In genomic region chr4:125249061-125249460, GRCm38 (mm10) we compare ENCODE assay signal across 22 mouse cellular contexts.
A peak's percentile ranks its signal among the peaks of the same experiment; 100 is the strongest.
DNase-seq lines count a peak whose midpoint lies in the region; ATAC-seq lines count a peak whose summit lies in the region.
"Had no signal": no experiment of that assay in that cellular context is flagged by ENCODE, and none has a peak within 500 bp of the region (broad histone marks: within the 10 kb centered on the region; RNA-seq: fewer than 3 reads in every experiment).

No protein-coding gene starts in this region.

- 0 out of 2 replicates have a peak, but pooled peaks cover 4% of the 10 kb centered on the region for H3K27me3 ChIP-seq in forebrain, embryonic 16.5 days (replicated peaks; ENCODE audit: control insufficient read depth, insufficient read depth, low read length)
- no peaks in the 10 kb centered on the region for H3K27me3 ChIP-seq in forebrain, embryonic 15.5 days
- H3K27me3 ChIP-seq: embryonic facial prominence, embryonic 12.5 days; heart, embryonic 15.5 days had no signal

- H3K9me3 ChIP-seq in forebrain, embryonic 16.5 days (ENCODE audit: control insufficient read depth, low read length): no peaks in the 10 kb centered on the region
- no peaks in the 10 kb centered on the region for H3K9me3 ChIP-seq in forebrain, embryonic 15.5 days
- H3K9me3 ChIP-seq: embryonic facial prominence, embryonic 12.5 days; heart, embryonic 15.5 days had no signal

- peak; percentile 17 to 30 for DNase-seq in frontal cortex, postnatal 36 days (ENCODE audit: low spot score in 2 of 2)
- DNase-seq in frontal cortex, postnatal 25 days (ENCODE audit: low spot score in 2 of 2): no peak
- peak; percentile 26 for DNase-seq in right cerebral cortex, adult 18-20 months
- no peak for DNase-seq in right cerebral cortex, postnatal 4 days
- DNase-seq in adrenal gland, adult 2 months: no peak
- DNase-seq: adrenal gland, postnatal 10 days; B cell, adult 2 months; cerebellum, adult 11-12 months; cerebellum, adult 9-10 months; cerebellum, postnatal 25 days; gastrocnemius, postnatal 14 days; heart, adult 2 months; heart, postnatal 14 days; kidney, adult 11 months had no signal

- H3K4me2 ChIP-seq in forebrain, embryonic 16.5 days (ENCODE audit: low read length): no peak overlapping the region
- no peak overlapping the region for H3K4me2 ChIP-seq in forebrain, embryonic 15.5 days (replicated peaks)
- H3K4me2 ChIP-seq: embryonic facial prominence, embryonic 12.5 days; heart, embryonic 11.5 days; heart, embryonic 15.5 days had no signal

- no peak overlapping the region for H3K27ac ChIP-seq in forebrain, embryonic 16.5 days (ENCODE audit: low read length)
- no peak overlapping the region for H3K27ac ChIP-seq in forebrain, embryonic 15.5 days (replicated peaks)
- H3K27ac ChIP-seq: embryonic facial prominence, embryonic 12.5 days; heart, adult 2 months; heart, embryonic 15.5 days; hindbrain, postnatal 0 days had no signal

- H3K4me3 ChIP-seq in forebrain, embryonic 16.5 days (replicated peaks; ENCODE audit: low read length): no peak overlapping the region
- H3K4me3 ChIP-seq in forebrain, embryonic 15.5 days: no peak overlapping the region
- H3K4me3 ChIP-seq: embryonic facial prominence, embryonic 12.5 days; heart, adult 2 months; heart, embryonic 15.5 days had no signal

- no peaks in the 10 kb centered on the region for H3K36me3 ChIP-seq in forebrain, embryonic 16.5 days (ENCODE audit: control insufficient read depth, insufficient read depth)
- no peaks in the 10 kb centered on the region for H3K36me3 ChIP-seq in forebrain, embryonic 15.5 days
- H3K36me3 ChIP-seq: embryonic facial prominence, embryonic 12.5 days; G1E; heart, embryonic 15.5 days had no signal

- peaks cover 10% of the 10 kb centered on the region for H3K4me1 ChIP-seq in forebrain, embryonic 16.5 days (replicated peaks; ENCODE audit: control insufficient read depth, insufficient read depth, low read length)
- peaks cover 18% of the 10 kb centered on the region for H3K4me1 ChIP-seq in forebrain, embryonic 15.5 days
- H3K4me1 ChIP-seq: embryonic facial prominence, embryonic 12.5 days; heart, embryonic 15.5 days had no signal

- no peak overlapping the region for H3K9ac ChIP-seq in forebrain, embryonic 16.5 days (replicated peaks; ENCODE audit: low read depth, low read length)
- no peak overlapping the region for H3K9ac ChIP-seq in forebrain, embryonic 15.5 days (replicated peaks)
- H3K9ac ChIP-seq: embryonic facial prominence, embryonic 12.5 days; heart, embryonic 15.5 days had no signal

- 42% methylated on average over 7 of the region's 7 CpGs for WGBS in forebrain, embryonic 16.5 days
- 45% methylated on average over 7 of the region's 7 CpGs for WGBS in forebrain, embryonic 15.5 days

- peak; percentile 45; the same call in 1 of the 2 replicates for ATAC-seq in forebrain, embryonic 16.5 days
- ATAC-seq in forebrain, embryonic 15.5 days (replicated peaks): no peak
- ATAC-seq: CD4-positive, CD25-positive, alpha-beta regulatory T cell, adult 4 months; hindbrain, postnatal 0 days had no signal

Comparison
In these comparisons a context has a peak if more than half of its experiments do, and no peak if none do; other contexts are left out.
1. DNase-seq: peak in frontal cortex, postnatal 36 days (2 of 2) and right cerebral cortex, adult 18-20 months (single experiment); none in frontal cortex, postnatal 25 days (0 of 2), right cerebral cortex, postnatal 4 days (single experiment) and adrenal gland, adult 2 months (single experiment).